Mouse (Mus musculus) liver, embryonic 15.5 days (tissue): ENCODE measurements at regions not wholly inside any gene's neighbourhood (a gene's known extent, or its start where the extent isn't known, plus 50 kb on each side); places are given as distances from the start of the nearest gene placed in this dataset.

Source experiments
- ATAC-seq: fragments of 200-750 bp; cut with Nextera tagmentation; 2 replicates; pipeline ENCODE4 v1.8.0; 2017; ENCODE audit warnings: moderate number of reproducible peaks, mild to moderate bottlenecking, moderate library complexity; ENCODE audit not compliant: insufficient read depth
- H3K27ac ChIP-seq: fragments of 300-500 bp; sonication (generic); replicated peaks from 2 replicates; pipeline ENCODE4 v1.5.1; 2015; ENCODE audit warnings: mild to moderate bottlenecking, inconsistent platforms
- H3K27me3 ChIP-seq: fragments of 300-500 bp; sonication (generic); 2 replicates; pipeline ENCODE4 v1.6.1; 2015; ENCODE audit warnings: mild to moderate bottlenecking, inconsistent platforms
- H3K36me3 ChIP-seq: fragments of 300-500 bp; sonication (generic); replicated peaks from 2 replicates; pipeline ENCODE4 v1.6.1; 2015; ENCODE audit warnings: moderate library complexity, mild to moderate bottlenecking, inconsistent platforms
- H3K4me1 ChIP-seq: fragments of 300-500 bp; sonication (generic); replicated peaks from 2 replicates; pipeline ENCODE4 v1.6.1; 2015; ENCODE audit warnings: inconsistent platforms
- H3K4me2 ChIP-seq: fragments of 300-500 bp; sonication (generic); 2 replicates; pipeline ENCODE4 v1.6.1; 2015; ENCODE audit warnings: moderate library complexity, mild to moderate bottlenecking, inconsistent platforms
- H3K4me3 ChIP-seq: fragments of 300-500 bp; sonication (generic); replicated peaks from 2 replicates; pipeline ENCODE4 v1.5.1; 2015; ENCODE audit warnings: mild to moderate bottlenecking, inconsistent platforms
- H3K9ac ChIP-seq: fragments of 300-500 bp; sonication (generic); 2 replicates; pipeline ENCODE4 v1.6.1; 2015; ENCODE audit warnings: moderate library complexity, mild to moderate bottlenecking, inconsistent platforms
- H3K9me3 ChIP-seq: fragments of 300-500 bp; sonication (generic); replicated peaks from 2 replicates; pipeline ENCODE4 v1.6.1; 2016; ENCODE audit warnings: inconsistent platforms
- WGBS: fragments of 180-500 bp; shearing (Covaris S2); methylation state at CpG from one replicate; pipeline ENCODE4 v1.1.7; 2015; ENCODE audit warnings: mixed read lengths; ENCODE audit not compliant: insufficient replicate concordance; 5-methylcytosine and 5-hydroxymethylcytosine counted together

DNA sequence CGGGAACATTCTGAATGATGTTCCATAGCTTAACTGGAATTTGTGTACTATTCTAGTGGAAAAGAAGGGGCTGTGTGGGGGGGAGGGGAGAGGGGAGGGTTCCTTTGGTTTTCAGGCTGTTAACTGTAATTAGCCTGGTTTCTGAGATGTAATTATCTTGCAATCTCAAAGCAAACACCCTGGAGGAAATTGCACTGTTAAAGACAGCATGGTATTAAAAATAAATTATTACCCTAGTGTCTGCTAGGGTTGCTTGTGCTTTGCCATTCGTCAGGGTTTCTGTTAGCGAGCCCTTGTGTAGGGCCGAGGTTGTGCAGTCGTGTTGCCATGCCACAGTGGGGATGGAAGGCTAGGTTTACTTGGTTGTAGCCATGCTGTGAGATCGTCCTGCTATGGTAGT lies 105.0 kb upstream of the Ppp2r3a start:
- no peaks in the 10 kb centered on the region for H3K27me3 ChIP-seq
- ATAC-seq = no peak
- H3K9ac ChIP-seq = no peak overlapping the region
- no peaks in the 10 kb centered on the region for H3K4me1 ChIP-seq
- no peak overlapping the region for H3K4me3 ChIP-seq
- H3K4me2 ChIP-seq = no peak overlapping the region
- 54% methylated on average over 6 of the region's 6 CpGs for WGBS
- no peaks in the 10 kb centered on the region for H3K9me3 ChIP-seq
- H3K27ac ChIP-seq = no peak overlapping the region
- no peaks in the 10 kb centered on the region for H3K36me3 ChIP-seq

DNA sequence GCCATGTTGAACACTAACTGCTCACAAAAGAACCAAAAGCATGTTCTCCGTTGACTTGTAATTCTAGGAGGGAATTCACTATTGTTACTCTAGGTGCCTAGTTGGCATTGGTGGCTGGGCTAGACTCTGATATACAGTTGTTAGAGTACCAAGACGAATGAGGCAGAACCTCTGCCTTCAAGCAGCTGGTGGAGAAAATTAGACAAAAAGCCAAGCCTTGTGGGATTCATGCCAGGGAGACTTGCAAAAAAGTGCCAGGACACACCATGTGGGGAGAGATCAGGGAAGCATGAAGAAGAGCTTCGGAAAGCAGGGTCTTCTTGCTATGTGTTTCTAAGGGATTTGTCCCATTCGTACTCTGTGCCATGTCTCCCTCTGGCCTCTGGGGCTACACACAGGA lies 97.2 kb upstream of the Ppp2r3a start:
- Histone ChIP-seq H3K36me3 (no peaks in the 10 kb centered on the region), H3K4me3 (no peak overlapping the region), H3K9ac (no peak overlapping the region), H3K9me3 (no peaks in the 10 kb centered on the region), H3K4me2 (no peak overlapping the region), H3K4me1 (no peaks in the 10 kb centered on the region), H3K27me3 (no peaks in the 10 kb centered on the region), H3K27ac (no peak overlapping the region)
- WGBS = 76% methylated on average over 4 of the region's 4 CpGs
- ATAC-seq = no peak

DNA sequence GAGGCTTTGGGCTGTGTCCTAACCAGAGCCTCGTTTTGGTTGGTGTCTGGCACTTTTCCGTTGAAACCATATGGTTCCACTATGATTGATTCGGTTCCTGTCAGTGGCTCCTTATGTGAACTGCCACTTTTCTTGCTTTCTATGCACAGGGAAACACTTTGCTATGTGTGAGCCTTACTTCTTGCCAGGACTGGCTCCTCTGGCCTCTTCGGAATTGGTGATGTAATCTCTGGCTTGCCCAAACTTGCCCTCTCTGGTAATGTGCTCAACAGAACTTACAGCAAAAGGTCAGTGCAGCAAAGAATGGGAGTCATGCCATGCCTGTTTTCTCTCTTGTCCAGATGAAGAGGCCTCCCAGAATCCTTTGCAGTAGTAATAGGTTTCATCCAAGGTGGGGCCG lies 91.3 kb upstream of the Ppp2r3a start:
- WGBS = 71% methylated on average over 5 of the region's 5 CpGs
- no peak for ATAC-seq
- Histone ChIP-seq H3K27ac (no peak overlapping the region), H3K27me3 (no peaks in the 10 kb centered on the region), H3K9ac (no peak overlapping the region), H3K36me3 (no peaks in the 10 kb centered on the region), H3K4me1 (no peaks in the 10 kb centered on the region), H3K4me2 (no peak overlapping the region), H3K4me3 (no peak overlapping the region), H3K9me3 (no peaks in the 10 kb centered on the region)

DNA sequence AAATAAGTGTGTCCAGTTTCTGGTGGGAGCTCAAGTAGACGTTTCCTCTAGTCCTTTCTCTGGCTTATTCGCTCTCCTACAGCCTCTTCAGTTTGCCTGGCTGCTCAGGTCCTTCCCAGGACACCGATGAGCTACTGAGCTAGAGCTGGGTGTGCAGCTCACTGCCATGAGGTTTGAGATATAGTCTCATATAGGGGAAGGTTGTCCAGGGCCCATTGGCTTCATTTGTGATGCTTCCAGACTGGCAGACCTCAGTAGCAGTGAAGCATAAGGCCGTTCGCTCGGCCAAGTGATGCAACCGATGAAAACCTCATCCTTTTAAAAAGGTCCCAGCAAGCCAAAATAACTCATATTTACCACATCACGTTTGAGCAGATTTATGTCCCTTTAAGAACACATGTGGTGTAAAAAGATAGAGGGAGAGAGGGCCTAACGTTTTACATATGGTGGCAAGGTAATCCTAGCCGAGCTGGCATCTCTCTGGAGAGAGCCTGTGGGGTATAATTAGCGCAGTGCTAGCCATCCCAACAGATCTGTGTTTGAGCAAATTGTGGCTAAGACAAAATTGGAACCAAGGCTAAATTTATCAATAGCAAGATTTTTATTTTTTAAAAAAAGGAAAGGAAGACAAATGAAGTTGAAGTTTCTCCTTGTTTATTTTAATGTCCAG lies 89.3 kb upstream of the Ppp2r3a start:
- Histone ChIP-seq H3K27ac (no peak overlapping the region), H3K4me3 (no peak overlapping the region), H3K36me3 (no peaks in the 10 kb centered on the region), H3K27me3 (no peaks in the 10 kb centered on the region), H3K4me1 (no peaks in the 10 kb centered on the region), H3K4me2 (no peak overlapping the region), H3K9me3 (no peaks in the 10 kb centered on the region), H3K9ac (no peak overlapping the region)
- no peak for ATAC-seq
- WGBS = 64% methylated on average over 11 of the region's 11 CpGs

DNA sequence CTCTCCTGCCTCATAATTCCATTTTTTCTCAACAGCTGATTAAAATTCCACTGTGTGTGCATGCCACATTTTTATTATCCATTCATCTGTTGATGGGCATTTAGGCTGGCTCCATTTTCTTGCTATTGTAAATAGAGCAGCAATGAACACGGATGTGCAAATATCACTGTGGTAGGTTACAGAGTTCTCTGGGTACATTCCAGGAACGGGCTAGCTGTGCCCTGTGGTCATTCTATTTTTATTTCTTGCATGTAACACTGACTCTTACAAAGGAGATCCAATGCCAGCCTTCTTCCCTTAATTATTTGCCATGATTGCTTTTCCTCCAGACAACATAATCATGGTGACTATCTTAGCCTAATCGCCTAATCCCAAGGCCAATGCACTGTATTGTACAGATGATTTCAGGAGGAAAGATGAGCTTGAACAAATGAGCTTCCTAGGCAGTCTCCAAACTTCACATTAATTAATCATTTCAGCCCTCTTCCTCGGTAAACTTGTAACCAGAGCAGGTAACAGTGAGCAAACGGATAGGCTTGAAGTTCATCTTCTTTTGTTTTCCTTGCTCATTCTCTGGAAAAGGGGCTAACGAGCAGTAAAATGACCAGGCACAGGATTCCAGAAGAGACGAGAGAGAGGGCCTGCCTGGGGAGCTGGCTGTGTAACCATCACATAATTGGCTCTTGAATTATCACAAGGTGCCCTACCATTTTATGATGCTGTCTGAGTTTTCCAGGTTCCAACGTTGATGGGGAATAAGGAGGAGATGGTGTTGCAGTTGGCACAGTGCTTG lies 77.6 kb upstream of the Ppp2r3a start:
- Histone ChIP-seq H3K4me3 (no peak overlapping the region), H3K4me2 (no peak overlapping the region), H3K27me3 (no peaks in the 10 kb centered on the region), H3K4me1 (no peaks in the 10 kb centered on the region), H3K9me3 (no peaks in the 10 kb centered on the region), H3K27ac (no peak overlapping the region), H3K36me3 (no peaks in the 10 kb centered on the region), H3K9ac (no peak overlapping the region)
- no peak for ATAC-seq
- WGBS = 53% methylated on average over 8 of the region's 8 CpGs

DNA sequence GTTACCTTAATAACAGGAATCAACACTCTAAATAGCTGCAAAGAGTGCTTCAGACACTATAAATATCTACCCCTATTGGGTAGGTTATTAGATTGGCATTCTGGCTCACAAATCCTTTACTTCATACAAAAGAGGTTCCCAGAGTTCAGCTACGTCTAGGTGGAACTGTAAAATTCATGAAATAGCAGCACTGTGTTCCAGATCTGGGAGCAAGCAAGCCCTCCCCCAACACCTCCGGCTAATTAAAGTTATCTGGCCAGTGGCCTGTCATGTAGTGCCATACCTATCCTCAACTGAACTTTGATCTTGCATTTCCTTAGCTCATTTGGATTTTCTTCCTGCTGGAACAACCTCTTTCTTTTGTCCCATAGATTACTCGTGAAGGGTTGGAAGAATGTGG lies 75.4 kb upstream of the Ppp2r3a start:
- no peak overlapping the region for H3K27ac ChIP-seq
- ATAC-seq = no peak
- H3K36me3 ChIP-seq = no peaks in the 10 kb centered on the region
- 46% methylated on average over 3 of the region's 3 CpGs for WGBS
- H3K9me3 ChIP-seq = no peaks in the 10 kb centered on the region
- no peak overlapping the region for H3K4me2 ChIP-seq
- no peak overlapping the region for H3K9ac ChIP-seq
- H3K27me3 ChIP-seq = no peaks in the 10 kb centered on the region
- H3K4me3 ChIP-seq = no peak overlapping the region
- no peaks in the 10 kb centered on the region for H3K4me1 ChIP-seq

DNA sequence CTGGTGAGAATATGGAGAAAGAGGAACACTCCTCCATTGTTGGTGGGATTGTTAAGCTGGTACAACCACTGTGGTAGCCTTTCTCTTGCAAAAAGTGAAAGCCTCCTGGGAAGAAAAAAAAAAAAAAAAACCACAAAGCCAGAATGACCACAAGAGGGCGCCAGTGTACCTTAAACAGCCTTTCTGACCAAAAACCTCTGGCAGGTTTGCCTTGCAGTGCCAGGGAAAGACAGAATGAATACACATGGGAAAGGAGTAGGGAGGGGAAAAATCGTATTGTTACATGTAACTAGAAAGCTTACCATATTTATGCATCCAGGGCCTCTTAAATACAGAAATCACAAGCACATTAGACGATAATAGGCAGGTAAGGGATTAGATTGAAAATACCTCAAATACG lies 62.4 kb upstream of the Ppp2r3a start:
- H3K4me2 ChIP-seq = no peak overlapping the region
- no peaks in the 10 kb centered on the region for H3K4me1 ChIP-seq
- H3K9ac ChIP-seq = no peak overlapping the region
- no peak overlapping the region for H3K27ac ChIP-seq
- H3K27me3 ChIP-seq = no peaks in the 10 kb centered on the region
- no peak overlapping the region for H3K4me3 ChIP-seq
- ATAC-seq = no peak
- no peaks in the 10 kb centered on the region for H3K36me3 ChIP-seq
- no peaks in the 10 kb centered on the region for H3K9me3 ChIP-seq
- WGBS = 35% methylated on average over 4 of the region's 4 CpGs

DNA sequence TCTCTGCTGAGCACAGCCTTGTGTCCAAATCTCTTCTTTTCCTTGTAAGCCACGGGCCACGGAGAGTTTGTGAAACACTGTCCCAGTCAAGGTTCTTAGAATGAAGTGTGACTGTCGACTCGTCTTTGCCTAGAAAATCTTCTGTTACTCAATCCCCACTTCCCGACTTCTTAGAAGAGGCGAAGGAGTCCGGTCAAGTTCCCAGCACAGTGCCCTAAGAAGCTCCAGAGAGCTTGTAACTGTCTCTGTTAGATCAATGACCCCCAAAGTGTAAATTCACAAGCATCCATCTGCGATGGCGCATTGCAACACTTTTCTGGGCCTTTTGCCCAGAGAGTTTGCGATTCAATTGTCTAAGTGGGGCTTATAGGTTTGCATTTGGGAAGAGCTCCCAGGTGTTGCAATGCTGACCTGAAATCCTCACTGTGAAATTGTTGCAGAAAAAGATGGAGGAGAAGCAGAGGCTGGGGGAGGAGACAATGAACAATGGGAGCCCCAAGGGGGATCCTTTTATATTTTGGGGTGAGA lies 54.9 kb upstream of the Ppp2r3a start:
- Histone ChIP-seq H3K9ac (no peak overlapping the region), H3K9me3 (no peaks in the 10 kb centered on the region), H3K27me3 (no peaks in the 10 kb centered on the region), H3K4me1 (no peaks in the 10 kb centered on the region), H3K27ac (0 out of 2 replicates have a peak overlapping the region, but pooled peaks have one; percentile 29), H3K36me3 (no peaks in the 10 kb centered on the region), H3K4me3 (no peak overlapping the region), H3K4me2 (no peak overlapping the region)
- 65% methylated on average over 10 of the region's 10 CpGs for WGBS
- no peak for ATAC-seq

DNA sequence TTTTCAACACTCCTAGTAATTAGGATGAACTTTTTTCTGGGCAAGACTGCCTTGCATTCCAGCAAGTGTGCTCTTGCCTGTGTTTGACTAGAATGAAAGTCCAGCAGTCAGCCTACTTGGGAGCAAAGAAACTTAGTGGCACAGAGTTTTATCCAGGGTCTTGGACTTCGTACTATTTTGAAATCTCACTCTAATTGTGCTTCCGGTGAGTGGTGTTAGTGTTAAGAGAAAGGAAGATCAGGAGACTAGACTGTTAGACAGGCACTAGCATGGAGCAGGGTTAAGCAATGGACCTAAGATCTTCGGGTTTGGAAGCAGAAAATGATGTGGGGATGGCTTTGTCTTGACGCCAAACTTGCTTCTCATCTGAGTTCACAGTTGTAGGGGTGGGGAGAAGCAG lies 54.1 kb upstream of the Ppp2r3a start:
- Histone ChIP-seq H3K4me2 (no peak overlapping the region), H3K4me3 (no peak overlapping the region), H3K9ac (no peak overlapping the region), H3K27ac (0 out of 2 replicates have a peak overlapping the region, but pooled peaks have one; percentile 29), H3K4me1 (no peaks in the 10 kb centered on the region), H3K9me3 (no peaks in the 10 kb centered on the region), H3K27me3 (no peaks in the 10 kb centered on the region), H3K36me3 (no peaks in the 10 kb centered on the region)
- 0 out of 2 replicates have a peak, but pooled peaks have one; percentile 9 for ATAC-seq
- WGBS = 57% methylated on average over 4 of the region's 4 CpGs
